Mouse (Mus musculus) kidney, adult 8-10 months (tissue): Measurements from ENCODE around the gene Dennd4b.
A peak's percentile ranks its signal among the peaks of the same experiment; 100 is the strongest.

Source experiments
- DNase-seq, 2 experiments: peaks; one replicate each; pipeline ENCODE4 v3.0.0; 2022

Gene Dennd4b

GRCm38 (mm10) chr3:90253653-90254418 is 11.1 kb upstream of the Dennd4b start, which contains the start of gene Crtc2:
Gene Crtc2 (plus strand): TSS chr3:90254163.
- peak; percentile 96 to 98 for DNase-seq

DNA sequence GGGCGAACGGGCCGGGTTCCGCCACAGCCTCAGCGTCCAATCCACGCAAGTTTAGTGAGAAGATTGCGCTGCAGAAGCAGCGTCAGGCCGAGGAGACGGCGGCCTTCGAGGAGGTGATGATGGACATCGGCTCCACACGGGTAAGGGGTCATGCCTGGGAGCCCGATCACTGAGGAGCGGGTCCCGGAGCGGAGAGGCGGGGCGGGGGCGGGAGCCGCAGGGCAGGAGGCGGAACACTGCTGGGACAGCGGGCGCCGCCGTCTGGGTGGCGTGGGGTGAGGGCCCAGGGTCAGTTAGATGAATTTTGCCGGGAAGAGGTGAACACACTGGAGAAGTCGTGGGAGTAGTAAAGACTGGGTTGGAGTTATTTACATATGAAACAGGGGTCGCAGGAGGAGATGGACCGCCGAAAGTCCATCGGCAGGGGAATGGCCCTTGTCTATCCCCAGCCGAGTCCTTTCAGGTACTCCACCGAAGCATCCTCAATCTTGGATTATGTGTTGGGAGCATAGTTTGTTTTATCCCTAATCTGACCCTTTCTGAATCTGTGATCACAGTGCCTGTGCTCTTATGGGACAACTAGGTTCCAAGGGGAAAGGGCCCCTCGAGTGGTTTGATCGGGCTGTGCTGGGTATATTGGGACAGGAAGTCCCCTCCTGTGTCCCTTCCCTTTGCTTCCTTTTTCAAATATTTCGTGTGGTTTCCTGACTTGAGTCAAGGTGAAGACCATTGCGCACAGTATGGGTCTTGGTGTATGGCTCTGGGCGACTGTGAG is 10.4 kb upstream of the Dennd4b start:
- DNase-seq = no peak

DNA sequence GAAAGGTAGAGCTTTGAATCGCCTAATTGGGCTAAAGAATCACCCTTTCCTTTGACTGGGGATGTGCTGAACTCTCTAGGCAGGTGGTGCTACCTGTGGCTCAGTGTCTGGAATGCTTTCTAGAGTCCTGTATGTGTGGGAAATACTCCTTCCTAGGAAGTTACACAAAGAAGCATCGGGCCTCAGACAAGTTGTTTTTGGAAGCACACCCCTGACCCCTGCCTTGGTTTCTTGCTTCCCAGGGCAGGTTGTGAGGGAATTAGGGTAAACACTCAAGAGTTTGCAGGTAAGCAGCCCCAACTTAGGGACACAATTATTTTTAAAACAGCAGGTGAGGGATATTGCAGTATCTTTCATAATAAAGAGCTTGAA is 9.8 kb upstream of the Dennd4b start:
- DNase-seq = no peak

DNA sequence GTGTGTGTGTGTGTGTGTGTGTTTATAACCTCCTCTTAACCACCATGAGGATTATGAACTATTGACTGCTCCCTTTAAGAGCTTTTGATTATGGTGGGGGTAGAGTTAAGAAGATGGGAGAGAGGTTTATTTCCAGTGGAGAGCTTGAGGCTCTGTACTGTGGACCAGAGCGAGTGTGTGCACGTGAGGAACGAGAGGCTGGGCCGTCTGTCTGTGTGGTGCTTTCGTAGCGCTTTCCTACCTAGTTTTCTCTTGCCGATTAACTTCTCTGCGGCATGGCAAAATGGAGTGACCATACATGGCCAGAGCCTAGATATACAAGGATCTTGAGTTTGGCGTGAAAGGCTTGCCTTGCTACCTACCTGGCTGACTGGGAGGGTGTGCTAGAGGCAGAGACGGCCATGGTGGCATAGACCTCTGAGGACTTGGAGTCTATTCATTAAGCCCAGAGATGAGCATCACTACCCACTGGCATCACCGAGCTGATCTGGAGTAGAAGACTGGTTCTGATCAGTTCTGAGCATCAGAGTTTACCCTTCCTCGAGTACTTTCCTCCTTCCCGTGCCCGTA is 9.1 kb upstream of the Dennd4b start:
- no peak for DNase-seq

DNA sequence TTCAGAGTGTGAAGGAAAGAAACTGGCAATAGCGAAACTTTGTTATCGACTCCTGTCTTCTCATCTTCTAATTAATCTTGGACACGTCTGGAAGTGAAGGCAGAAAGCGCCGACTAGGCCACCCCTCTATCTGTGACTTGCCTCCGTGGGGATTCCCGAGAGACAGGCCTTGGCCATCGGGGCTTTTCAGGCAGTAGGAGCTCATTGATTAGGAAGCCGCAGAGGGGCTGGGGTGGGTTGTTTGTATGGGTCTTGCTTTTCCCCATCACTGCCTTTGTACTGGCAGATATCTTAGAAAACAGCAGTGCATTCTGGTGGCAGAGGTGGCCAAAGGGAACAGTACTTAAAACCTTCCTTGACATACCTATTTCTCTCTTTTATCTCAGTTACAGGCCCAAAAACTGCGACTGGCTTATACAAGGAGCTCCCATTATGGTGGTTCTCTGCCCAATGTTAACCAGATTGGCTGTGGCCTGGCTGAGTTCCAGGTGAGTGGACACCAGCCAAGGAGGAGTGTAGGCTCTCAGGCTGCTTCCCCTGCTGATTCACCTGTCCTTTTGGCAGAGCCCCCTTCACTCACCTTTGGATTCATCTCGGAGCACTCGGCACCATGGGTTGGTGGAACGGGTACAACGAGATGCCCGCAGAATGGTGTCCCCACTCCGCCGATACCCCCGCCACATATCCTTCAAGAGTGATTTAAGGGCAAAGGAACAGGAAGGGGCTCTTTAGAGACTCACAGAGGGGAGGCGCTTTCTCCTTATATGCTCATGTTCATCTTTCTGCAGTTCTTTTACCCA is 8.1 kb upstream of the Dennd4b start:
- peak; percentile 46 to 73 for DNase-seq

DNA sequence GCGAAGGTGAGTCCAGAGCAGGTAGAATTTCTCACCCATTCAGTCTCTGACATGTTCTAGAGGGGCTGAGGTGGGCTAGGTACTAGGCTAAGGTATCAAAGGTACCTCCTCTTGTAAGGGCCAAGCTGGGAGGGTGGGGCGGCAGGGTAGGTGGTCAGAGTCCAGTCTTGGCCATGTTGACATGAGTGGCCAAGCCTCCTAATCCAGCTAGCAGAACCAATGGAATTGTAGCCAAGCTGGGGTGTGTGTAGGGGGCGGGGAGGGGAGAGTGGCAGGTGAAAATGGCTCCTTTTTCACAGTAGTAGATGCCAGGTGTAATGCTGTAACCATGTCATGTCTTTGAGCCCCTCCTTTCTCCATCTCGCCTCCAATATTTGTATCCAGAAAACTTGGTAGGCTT is 6.5 kb upstream of the Dennd4b start:
- peak; percentile 64 for DNase-seq

DNA sequence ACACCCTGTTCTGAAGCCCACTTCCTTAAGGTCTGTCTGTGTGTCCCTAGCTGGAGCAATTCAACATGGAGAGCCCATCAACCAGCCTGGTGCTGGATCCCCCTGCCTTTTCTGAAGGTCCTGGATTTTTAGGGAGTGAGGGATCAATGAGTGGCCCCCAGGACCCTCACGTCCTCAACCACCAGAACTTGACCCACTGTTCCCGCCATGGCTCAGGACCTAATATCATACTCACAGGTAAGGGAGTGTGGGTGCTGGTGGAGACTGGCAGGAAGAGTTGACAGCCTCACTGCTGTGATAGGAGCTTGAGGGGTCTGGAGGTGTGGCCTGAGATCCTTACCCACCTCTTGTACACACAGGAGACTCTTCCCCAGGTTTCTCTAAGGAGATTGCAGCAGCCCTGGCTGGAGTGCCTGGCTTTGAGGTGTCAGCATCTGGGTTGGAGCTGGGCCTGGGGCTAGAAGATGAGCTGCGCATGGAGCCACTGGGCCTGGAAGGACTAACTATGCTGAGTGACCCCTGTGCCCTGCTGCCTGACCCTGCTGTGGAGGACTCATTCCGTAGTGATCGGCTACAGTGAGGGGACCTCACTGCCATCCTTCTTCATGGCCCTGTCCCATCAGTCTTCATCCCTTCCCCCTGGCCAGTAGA is 1.7 kb upstream of the Dennd4b start:
- no peak for DNase-seq

DNA sequence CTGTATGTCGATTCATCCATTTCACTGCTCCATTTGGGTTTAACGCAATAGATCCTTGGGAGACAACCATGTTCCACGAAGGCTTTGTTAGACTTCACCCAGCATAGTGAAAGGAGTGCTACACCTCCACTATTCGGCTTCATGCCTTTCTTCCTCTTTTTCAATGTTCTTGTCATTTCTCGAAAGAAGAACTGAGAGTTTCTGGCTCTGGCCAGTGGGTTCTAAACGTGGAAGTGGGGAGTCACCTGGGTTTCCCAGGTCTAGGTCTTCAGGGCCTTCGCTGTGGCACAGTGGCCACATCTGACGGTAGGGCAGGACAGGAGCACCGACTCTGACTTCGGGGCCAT is 325 bp upstream of the Dennd4b start:
- DNase-seq = no peak

- DNase-seq = no peak
These were observed 1.2 kb downstream of the Dennd4b start for GRCm38 (mm10) chr3:90265932-90266741.

- no peak for DNase-seq
These were observed 2.2 kb downstream of the Dennd4b start for GRCm38 (mm10) chr3:90266901-90267775.

GRCm38 (mm10) chr3:90268190-90268589 is 3.2 kb downstream of the Dennd4b start:
- no peak for DNase-seq

GRCm38 (mm10) chr3:90268971-90269370 is 4.0 kb downstream of the Dennd4b start:
- DNase-seq = no peak

DNA sequence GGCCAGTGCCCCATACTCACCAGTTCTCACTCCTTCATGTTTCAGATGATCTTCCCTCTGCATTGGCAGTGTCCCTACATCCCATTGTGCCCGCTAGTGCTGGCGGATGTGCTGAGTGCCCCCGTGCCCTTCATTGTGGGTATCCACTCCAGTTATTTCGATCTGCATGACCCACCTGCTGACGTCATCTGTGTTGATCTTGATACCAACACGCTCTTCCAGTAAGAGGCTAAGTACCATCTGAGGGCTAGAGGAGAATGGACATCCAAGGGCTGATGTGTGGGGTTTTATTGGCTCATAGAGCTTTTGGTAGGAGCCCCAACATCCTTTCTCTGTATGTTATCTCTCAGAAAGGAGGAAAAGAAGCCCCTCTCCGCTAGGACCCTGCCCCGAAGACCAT is 5.8 kb downstream of the Dennd4b start:
- no peak for DNase-seq

DNA sequence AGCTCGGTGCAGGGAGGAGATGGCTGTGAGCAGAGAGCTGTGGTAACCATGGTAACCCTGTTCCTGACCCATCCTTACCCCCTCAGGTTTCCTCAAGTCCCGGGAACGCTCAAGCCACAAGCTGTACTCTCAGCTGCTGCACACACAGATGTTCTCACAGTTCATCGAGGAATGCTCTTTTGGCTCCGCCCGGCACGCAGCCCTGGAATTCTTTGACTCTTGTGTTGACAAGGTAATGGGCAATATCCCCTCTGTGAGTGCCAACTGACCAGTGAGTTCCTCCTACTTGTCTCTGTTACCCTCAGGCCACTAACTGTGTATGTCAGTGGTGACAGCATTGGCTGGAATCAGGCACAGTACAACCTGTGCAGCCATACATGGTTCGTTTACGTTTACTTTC is 7.2 kb downstream of the Dennd4b start:
- DNase-seq = no peak

DNA sequence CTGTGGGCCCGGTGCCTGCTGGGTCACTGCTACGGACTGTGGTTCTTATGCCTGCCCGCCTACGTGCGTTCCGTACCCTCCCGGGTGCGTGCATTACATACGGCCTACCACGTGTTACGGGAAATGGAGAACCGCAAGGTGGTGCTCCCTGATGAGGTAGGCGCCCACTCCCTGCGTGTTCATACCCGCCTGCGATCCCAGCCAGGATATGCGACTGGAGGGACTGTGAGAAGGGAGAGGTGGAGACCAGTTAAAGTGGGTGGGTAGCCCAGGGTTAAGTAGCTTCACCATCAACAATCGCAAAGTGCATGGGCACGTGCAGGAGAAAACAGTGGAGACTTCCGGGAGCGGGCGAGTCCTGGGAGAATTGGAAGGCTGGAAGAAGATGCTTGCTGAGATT is 8.9 kb downstream of the Dennd4b start:
- DNase-seq = no peak

- DNase-seq = no peak
These were observed 10.3 kb downstream of the Dennd4b start for GRCm38 (mm10) chr3:90275286-90275685.

- no peak for DNase-seq
These were observed 11.9 kb downstream of the Dennd4b start for GRCm38 (mm10) chr3:90276858-90277257.

DNA sequence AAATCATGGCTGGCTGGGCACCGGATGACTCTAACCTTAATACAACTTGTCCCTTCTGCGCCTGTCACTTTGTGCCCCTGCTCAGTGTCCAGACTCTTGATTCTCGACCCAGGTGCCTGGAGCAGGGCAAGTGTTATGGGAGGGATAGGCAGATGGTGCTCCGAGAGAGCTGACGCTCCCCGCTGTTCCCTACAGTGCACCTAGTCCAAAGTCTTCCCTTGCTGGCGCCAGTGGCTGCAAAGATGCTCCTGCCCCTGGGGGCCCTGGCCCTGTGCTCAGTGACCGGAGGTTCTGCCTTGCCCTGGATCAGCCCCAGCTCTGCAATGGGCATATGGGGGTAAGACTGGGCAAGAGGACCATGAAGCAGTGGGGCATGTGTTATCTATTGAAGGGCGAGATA is 12.8 kb downstream of the Dennd4b start:
- no peak for DNase-seq

GRCm38 (mm10) chr3:90278211-90278610 is 13.2 kb downstream of the Dennd4b start:
- no peak for DNase-seq

GRCm38 (mm10) chr3:90279216-90279615 is 14.2 kb downstream of the Dennd4b start:
- no peak for DNase-seq

DNA sequence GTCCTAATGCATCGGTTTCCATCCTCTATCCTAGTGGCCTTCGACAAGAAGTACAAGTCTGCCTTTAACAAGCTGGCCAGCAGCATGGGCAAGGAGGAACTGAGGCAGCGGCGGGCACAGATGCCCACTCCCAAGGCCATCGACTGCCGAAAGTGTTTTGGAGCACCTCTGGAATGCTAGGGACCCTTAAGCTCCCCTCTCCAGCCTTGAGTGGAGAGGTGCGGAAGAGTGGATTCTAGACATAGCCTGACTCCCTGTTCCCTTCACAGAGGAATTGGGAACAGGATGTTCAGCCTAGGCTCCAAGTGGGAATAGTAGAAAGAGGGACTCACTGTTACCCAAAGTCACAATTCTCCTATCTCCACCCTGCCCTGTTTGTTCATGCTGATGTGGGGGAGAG is 14.8 kb downstream of the Dennd4b start:
- DNase-seq = no peak
